Mouse (Mus musculus): ENCODE results near the gene Slc12a5.

- TF ChIP-seq MAFK (IDR thresholded peaks at IDR 0.05; ENCODE audit: borderline replicate concordance, low read depth, low read length): no peak
- TF ChIP-seq EP300 (IDR thresholded peaks at IDR 0.05; ENCODE audit: low read depth in 1 of 2, low read length in 2 of 2): no peak
- no peak for TF ChIP-seq ZNF384 (IDR thresholded peaks at IDR 0.05; ENCODE audit: low read depth, low read length)
- TF ChIP-seq CTCF (IDR thresholded peaks at IDR 0.05 in 2 of 3, conservative IDR thresholded peaks at IDR 0.05 in 1 of 3; ENCODE audit: control insufficient read depth in 1 of 3, insufficient read depth in 1 of 3, low read depth in 2 of 3, low read length in 3 of 3, poor library complexity in 1 of 3, severe bottlenecking in 1 of 3): no peak
Measured at GRCm38 (mm10) chr2:164917371-164917770, 43.2 kb upstream of the Slc12a5 start.

Data from MEL (cell line).